Mouse (Mus musculus): ENCODE measurements at regions not wholly inside any gene's neighbourhood (a gene's known extent, or its start where the extent isn't known, plus 50 kb on each side); places are given as distances from the start of the nearest gene placed in this dataset.

- TF ChIP-seq CTCF (IDR thresholded peaks at IDR 0.05; ENCODE audit: extremely low read depth, insufficient read length, insufficient replicate concordance, low read depth, low read length) (no peak), POLR2A (IDR thresholded peaks at IDR 0.05; ENCODE audit: low read depth, low read length) (no peak)
These were observed 84.7 kb downstream of the Irx5 start for GRCm38 (mm10) chr8:92442086-92442485.
